Mouse (Mus musculus): ENCODE results near the gene Gm26566.
A peak's percentile ranks its signal among the peaks of the same experiment; 100 is the strongest.
"Not testable (repeated sequence)": the region's sequence is repeated elsewhere in the genome, so short reads cannot be mapped to it uniquely, and the experiment has no call there.

Gm26566 gene

GRCm38 (mm10) chr4:88741426-88741825 lies 19.8 kb downstream of the Gm26566 start:
- DNase-seq, result no peak

DNA sequence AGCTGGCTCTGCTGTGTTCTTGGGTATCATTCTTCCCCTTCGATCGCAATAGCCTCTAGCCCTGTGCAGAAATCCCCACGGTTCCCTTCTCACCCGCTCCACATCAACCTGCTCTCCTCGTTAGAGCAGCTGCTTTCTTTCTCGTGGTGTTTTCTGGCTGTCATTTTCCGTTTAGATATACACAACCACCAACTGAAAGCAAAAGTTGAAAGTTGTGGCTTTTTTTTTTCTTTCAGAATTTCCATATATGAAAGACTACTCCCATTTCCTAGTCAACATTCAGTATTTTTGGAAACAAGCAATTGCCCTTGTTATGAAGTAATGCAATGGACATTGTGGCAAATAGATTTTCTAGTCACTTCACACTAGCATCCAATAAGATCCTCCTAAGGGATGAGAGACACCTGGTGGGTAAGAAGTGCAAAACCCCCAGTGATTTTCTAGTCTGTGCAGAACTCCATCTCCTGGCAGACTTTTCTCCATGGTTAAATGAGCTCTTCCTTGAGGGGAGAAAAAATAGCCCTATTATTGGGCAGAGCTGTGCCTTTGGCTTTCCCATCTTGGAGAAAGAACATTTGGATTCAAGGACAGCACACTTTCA lies 21.3 kb downstream of the Gm26566 start:
- DNase-seq, result no peak

DNA sequence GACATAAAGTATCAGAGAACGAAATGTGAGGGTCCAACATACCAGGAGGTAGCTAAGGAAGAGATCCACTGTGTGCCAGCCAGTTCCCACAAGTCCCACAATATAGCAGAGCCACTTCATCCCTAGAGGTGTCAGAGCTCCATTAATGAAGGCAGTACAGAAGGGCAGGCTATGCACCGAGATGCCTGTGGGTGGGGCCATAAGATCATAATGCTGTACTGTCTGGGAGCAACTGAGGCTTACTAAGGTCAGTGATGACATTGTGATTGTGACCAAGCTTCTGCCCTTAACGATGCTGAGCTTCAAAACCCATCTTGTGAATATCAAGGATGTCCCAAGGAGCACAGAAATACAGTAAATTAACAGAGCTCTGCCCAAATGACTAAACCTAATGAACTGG lies 22.6 kb downstream of the Gm26566 start:
- no peak for DNase-seq

- no peak for DNase-seq
Observed at GRCm38 (mm10) chr4:88749926-88750325, 28.3 kb downstream of the Gm26566 start.

- peak; percentile 62 for DNase-seq
Observed at GRCm38 (mm10) chr4:88754818-88755340, 33.3 kb downstream of the Gm26566 start, which contains the start of gene Gm13271. TSS of gene Gm13271 (plus strand) at chr4:88754868.

GRCm38 (mm10) chr4:88756581-88757513 lies 35.2 kb downstream of the Gm26566 start:
- DNase-seq, result not testable (repeated sequence)

- DNase-seq, result peak; percentile 90
Observed at GRCm38 (mm10) chr4:88757628-88758031, 36.0 kb downstream of the Gm26566 start.

- DNase-seq, result not testable (repeated sequence)
Observed at GRCm38 (mm10) chr4:88758751-88759150, 37.1 kb downstream of the Gm26566 start.

- DNase-seq, result not testable (repeated sequence)
Observed at GRCm38 (mm10) chr4:88759610-88760268, 38.1 kb downstream of the Gm26566 start, which contains the start of gene Gm13283. TSS of gene Gm13283 (plus strand) at chr4:88760119.

GRCm38 (mm10) chr4:88760431-88760830 lies 38.8 kb downstream of the Gm26566 start:
- DNase-seq, result peak; percentile 37

- DNase-seq, result peak; percentile 63
Observed at GRCm38 (mm10) chr4:88761776-88762175, 40.2 kb downstream of the Gm26566 start.

DNA sequence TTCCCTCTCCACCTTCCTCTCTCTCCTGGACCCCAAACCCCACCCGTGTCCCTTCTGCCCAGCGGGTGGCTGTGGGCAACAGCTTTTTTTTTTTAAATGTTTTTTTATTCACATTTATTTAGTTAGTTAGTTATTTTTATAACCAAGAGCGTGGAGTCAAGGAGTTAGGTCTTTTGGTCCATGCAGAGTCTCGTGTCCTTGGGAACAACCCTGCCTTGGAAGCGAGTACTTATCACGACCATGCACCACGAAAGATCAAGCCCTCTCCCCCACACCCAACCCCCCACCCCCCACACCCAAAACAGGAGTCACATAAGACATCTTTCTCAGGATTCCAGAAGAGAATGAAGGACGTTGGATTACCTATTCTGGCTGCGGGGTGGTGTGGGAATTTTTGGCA lies 40.7 kb downstream of the Gm26566 start:
- DNase-seq, result not testable (repeated sequence)

- not testable (repeated sequence) for DNase-seq
Observed at GRCm38 (mm10) chr4:88763384-88764018, 41.9 kb downstream of the Gm26566 start.
